Mouse (Mus musculus) left cerebral cortex, adult 8-10 months (tissue): ENCODE measurements around the gene Rbm20. TPM values are rescaled to one million over a fixed set of nuclear protein-coding genes. Genes with fewer than 3 reads are reported as not detected.
"Not testable (repeated sequence)": the region's sequence is repeated elsewhere in the genome, so short reads cannot be mapped to it uniquely, and the experiment has no call there.

Experiments used
- DNase-seq, 2 experiments: peaks; one replicate each; pipeline ENCODE4 v3.0.0; 2022; ENCODE audit warnings: low spot score in 2 of 2
- total RNA-seq, 4 experiments: library from RNA; stranded (reverse); gene quantifications; 2 replicates each; pipeline ENCODE4 v1.2.4; 2022

Gene Rbm20
- total RNA-seq: 1 to 10 TPM; 4.7 to 6.5 (median 5.8) TPM

DNA sequence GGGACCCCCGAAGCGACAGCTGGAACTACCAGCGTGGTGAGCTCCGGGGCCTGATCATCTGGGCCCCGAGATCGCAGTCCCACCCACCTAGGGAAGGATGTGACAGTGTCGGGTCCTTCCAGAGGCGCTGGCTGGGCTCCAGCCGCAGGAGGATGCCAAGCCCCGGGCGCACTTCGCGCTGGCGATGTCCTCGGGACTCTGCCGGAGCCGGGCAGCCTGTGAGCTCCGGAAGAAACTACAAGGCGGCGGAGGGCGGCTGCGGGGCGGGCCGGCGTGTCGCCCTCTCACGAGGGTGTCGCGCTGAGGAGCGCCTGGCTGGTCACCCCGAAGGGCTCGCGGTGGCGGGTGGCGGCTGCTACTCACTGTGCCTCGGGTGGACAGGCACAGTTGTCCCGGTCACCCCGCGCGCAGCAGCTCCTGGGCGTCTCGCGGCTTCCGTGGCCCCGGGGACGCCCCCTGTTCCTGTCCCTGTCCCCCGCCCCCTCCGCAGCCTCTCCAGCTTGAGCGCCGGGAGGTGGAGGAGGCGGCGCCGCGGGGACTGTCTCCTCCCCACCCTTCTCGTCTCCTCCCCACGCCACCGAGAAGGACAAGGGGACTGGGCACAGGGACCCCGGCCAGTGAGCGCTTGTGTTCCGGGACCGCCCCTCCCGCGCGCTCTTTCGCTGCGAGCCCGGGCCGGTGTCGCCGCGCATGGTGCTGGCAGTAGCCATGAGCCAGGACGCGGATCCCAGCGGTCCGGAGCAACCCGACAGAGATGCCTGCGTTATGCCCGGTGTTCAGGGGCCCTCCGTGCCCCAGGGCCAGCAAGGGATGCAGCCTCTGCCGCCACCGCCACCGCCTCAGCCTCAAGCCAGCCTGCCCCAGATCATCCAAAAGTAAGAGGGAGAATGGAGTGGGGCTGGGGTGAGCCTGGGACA lies at the start of gene Rbm20:
Rbm20 (plus strand) TSS at position 589 of the 917 bp plus-strand sequence.
- DNase-seq: peak in 1 of 2 experiments; percentile 32

- DNase-seq: no peak
These were observed 39.1 kb upstream of the Rbm20 start for GRCm38 (mm10) chr19:53638041-53638440.

- no peak for DNase-seq
These were observed 38.4 kb upstream of the Rbm20 start for GRCm38 (mm10) chr19:53638727-53639126.

DNA sequence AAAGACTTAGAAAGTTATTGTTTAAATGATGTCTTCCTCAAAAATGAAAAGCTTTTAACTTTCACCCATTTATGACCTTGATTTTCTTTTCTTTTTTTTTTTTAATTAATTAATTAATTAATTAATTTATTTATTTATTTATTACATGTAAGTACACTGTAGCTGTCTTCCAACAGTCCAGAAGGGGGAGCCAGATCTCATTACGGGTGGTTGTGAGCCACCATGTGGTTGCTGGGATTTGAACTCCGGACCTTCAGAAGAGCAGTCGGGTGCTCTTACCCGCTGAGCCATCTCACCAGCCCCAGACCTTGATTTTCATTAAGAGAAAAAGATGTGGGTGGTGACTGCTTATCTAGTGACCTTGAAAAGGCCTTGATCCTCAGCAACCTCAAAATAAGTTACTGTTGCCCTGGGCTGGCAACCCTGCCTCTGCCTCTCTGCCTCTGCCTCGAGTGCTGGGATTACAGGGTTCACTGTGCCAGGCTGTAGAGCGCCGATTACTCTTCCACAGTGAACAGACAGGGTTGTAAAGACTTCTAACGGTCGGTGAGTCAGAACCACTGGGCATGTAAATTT lies 33.0 kb upstream of the Rbm20 start:
- no peak for DNase-seq

GRCm38 (mm10) chr19:53647301-53647700 lies 29.8 kb upstream of the Rbm20 start:
- DNase-seq: no peak

DNA sequence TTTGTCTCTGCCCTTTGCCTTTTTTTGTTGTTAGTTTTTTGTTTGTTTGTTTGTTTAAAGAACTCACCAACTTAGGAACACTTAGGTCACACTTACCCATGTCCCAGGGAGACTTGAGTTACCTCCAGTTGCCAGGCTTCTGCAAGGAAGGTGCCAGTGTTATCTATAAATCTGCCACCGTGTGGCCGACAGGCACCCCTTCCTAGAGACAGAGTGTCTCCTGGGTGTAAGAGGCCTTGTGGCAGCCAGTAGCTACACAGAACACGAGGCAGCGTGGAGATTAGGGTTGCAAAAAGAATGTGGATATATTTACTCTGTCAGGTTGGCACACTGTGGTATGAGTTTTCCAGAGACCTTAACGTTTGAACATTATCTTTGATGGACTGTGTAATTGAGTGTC lies 29.1 kb upstream of the Rbm20 start:
- DNase-seq: no peak

GRCm38 (mm10) chr19:53648802-53649236 lies 28.3 kb upstream of the Rbm20 start:
- peak; percentile 48 to 56 for DNase-seq

DNA sequence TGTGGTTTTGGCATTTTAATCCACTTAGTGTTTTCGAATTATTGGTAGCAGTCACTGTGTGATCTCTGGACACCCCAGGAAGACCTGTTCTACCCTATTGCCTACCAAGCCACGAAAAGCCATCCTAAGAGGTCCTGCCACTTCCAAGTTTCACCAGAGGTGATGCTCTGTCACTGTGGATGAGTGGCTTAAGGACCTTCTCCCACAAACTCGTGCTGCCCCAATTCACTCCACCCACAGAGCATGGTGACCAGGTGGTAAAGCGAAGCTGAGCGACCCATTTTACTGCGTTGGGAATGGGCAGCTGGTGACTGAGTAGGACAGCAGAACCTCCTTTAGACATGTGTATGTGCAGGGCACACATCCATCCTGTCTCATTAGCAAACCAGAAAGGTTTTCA lies 27.7 kb upstream of the Rbm20 start:
- DNase-seq: no peak

- no peak for DNase-seq
These were observed 27.3 kb upstream of the Rbm20 start for GRCm38 (mm10) chr19:53649802-53650201.

DNA sequence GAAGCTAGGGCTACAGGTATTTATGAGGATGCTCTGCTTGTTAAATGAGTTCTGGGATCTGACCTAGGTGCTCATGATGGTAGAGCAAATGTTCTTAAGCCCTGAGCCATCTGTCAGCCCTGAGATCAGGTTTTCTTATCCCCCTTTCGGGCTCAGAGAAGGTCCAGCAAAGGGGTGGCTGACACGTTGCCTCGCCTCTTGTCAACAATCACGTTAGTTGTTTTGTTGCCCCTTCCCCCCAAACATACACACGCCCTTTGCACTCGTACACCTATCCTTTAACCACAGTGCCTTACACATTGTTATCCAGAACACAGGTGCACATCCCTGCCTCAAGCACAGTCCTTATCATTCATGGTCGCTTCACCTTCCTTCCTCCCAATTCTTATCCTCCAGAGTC lies 26.2 kb upstream of the Rbm20 start:
- no peak for DNase-seq

GRCm38 (mm10) chr19:53652267-53652666 lies 24.8 kb upstream of the Rbm20 start:
- DNase-seq: no peak

DNA sequence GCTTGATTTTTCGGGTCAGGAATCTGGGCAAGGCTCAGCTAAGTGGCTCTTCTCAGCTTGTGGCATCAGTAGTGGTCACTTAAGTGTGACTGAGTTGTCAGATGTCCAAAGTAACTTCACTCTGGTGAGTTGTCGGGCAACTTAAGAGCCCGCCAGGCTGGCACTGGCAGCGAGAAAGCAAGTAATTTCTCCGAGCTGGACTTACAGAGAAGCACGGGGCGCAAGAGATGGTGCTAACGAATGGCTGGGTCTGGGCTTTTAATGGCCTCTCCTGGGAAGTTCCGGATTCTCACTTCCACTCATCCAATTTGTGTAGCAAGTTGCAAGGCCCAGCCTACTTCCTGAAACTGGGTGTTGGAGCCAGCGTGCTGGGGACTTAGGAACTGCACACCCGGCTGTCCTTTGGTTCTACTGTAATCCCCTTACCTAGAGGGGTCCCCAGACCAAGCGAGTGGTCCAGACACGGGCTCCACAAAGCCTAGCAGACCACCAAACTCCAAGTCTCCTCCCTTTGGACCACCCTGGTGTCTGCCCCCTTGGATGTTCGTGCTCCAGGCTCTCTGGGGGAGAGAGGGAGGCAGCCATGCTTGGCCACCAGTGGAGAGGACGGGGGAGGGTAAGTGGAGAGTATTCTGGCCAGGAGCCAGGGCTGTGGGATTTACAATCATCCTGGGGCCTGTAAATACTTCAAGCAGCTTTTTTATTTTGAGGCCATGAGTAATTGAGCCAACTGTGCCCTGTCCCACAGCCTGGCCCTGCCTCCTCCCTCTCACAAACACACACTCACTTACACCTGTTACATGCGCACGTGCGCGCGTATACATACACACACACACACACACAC lies 23.3 kb upstream of the Rbm20 start:
- DNase-seq: no peak

DNA sequence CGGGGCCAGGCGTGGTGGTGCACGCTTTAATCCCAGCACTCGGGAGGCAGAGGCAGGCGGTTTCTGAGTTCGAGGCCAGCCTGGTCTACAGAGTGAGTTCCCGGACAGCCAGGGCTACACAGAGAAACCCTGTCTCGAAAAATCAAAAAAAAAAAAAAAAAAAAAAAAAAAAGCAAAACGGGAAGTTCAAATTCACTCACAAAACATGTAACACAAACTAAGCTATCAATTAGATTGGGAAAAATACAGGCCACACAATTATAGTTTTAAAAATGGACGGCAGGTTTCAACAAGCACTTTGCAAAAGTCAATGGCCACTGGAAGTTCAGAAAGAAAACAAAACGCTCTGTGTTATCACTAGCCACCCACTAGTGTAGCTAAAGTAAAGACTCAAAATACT lies 20.7 kb upstream of the Rbm20 start:
- DNase-seq: not testable (repeated sequence)

DNA sequence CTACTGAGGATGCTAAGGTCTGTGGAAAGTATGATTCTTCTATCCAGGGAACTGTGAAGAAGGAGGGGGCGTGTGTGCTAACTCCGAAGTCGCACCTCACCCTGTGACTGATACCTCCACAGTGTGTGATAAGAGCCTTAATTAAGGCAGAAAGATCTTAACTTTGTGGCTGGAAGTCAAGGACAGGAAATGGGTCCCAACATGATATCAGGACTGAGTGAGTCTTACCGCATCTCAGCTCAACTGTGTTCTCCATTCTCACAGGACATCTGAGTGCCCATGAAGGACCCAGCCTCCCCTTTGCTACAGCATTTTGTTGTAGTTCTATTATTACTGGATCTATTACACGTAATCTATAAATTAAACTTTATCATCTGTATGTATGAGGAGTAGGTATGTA lies 19.7 kb upstream of the Rbm20 start:
- DNase-seq: no peak

DNA sequence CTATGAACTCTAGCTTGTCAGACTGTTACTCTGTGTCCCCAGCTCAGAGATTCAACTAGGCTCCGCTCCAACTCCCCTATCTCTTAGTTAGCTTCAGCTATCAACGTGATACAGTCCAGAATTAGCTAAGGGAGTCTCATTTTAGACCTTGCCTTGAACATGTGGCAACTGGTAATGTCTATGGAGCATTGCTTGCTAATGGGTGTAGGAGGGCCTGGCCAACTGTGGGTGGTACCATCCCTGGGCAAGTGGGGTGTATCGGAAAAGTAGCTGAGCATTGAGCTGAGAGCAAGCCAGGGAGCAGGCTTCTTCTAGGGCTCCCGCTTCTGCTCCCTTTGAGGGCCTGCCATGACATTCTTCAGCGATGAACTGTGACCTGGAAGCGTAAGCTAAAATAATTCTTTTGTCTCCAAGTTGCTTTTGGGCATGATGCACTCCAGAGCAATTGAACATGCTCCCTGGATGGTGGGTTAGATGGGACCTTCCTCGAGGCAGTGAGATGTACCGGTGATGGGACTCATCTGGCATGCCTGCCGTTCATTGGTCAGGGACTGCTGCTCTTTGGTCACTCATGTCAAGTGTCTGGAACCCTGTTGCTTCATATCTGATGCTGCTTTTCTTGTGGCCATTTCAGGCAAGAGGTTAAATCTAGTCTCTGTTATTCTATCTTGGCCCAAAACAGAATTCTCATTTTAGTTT lies 16.2 kb upstream of the Rbm20 start:
- no peak for DNase-seq

DNA sequence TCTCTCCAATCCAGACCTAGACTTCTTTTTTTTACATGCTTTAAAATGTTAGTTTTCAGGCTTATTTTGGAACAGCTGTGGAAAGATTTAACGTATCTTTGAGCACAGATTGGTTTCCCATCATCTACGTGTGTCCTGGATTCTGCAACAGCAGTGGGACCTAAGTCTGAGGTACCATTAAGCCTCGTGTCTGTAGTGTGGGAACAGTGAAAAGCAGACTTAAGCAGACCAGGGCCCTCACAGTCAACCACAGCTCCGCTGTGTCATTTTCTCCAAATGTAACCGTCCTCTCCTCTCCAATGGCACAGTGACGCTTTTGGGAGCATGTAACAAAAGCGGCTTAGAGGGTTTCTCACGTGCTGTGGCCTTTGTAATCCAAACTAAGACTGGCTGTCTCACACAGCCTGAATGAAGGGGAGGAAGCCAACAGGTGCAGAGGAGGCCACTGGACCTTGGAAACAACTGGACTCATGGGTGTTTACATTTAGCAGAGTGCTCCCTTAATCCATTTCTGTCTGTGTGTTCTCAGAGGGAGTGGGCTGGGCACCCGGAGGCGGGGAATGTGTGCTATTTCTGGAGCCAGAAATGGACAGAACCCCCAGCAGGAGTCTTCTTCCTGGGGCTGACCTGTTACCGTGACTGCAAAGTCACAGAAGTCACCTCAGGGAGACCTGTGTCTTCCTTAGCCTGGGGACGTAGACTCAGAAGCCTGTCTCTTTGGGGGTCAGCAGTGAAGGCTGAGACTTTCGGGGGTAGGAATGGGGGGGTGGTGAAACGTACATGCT lies 15.0 kb upstream of the Rbm20 start:
- DNase-seq: no peak

GRCm38 (mm10) chr19:53664831-53665230 lies 12.3 kb upstream of the Rbm20 start:
- DNase-seq: no peak

DNA sequence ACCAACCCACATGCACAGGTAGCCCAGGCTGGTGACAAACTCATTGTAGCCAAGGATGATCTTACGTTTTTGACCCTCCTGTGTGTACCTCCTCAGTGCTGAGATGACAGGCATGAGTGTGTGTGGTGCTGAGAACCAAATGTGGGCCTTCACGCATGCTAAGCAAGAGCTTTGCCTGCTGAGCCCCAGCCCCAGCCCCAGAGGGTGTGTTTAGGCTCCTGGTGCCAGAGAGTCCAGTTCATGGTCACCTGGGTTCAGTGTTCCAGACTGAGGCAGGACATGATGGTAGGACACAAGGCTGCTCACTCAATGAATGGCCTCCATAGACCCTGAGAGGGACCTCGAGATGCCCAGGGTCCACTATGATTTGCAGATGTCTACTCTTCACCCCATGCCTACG lies 11.7 kb upstream of the Rbm20 start:
- no peak for DNase-seq

GRCm38 (mm10) chr19:53666708-53667107 lies 10.4 kb upstream of the Rbm20 start:
- DNase-seq: no peak

DNA sequence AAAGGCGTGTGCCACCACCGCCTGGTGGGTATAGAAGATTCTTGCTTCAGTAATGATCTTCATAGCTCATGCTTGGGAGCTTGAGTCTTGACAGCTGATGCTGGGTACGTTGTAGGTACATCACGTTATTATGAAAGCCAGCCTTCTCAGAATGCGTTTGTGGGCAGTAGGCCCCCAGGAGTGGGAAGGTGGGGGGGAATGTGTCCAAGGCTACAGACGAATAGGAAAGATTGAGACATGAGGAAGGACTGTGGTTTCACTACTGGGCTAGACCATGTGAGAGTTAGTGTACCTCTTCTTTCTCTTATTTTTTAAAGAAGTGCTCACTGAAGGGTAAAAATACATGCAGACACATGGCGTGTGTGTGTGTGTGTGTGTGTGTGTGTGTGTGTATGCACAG lies 8.3 kb upstream of the Rbm20 start:
- no peak for DNase-seq
